Mouse (Mus musculus) kidney, adult 2 months (tissue): ENCODE measurements around the gene Ptcd2. TPM values are rescaled to one million over a fixed set of nuclear protein-coding genes. Genes with fewer than 3 reads are reported as not detected.
"Not testable (repeated sequence)": the region's sequence is repeated elsewhere in the genome, so short reads cannot be mapped to it uniquely, and the experiment has no call there.

Experiments
- DNase-seq: peaks from one replicate; pipeline ENCODE4 v3.0.0; 2021
- H3K27ac ChIP-seq: fragments of 200-500 bp; 2 replicates; pipeline ENCODE4 v1.5.1; 2012; ENCODE audit warnings: low read depth, low read length, control low read depth, inconsistent platforms; ENCODE audit not compliant: insufficient read depth
- H3K27me3 ChIP-seq: fragments of 200-500 bp; replicated peaks from 2 replicates; pipeline ENCODE4 v1.6.1; 2012; ENCODE audit warnings: mild to moderate bottlenecking, moderate library complexity, low read length, inconsistent platforms; ENCODE audit not compliant: control insufficient read depth, insufficient read depth
- H3K36me3 ChIP-seq: fragments of 200-500 bp; 2 replicates; pipeline ENCODE4 v1.6.1; 2012; ENCODE audit warnings: mild to moderate bottlenecking, moderate library complexity, low read length, inconsistent platforms; ENCODE audit not compliant: control insufficient read depth, insufficient read depth
- H3K4me1 ChIP-seq: fragments of 200-500 bp; 2 replicates; pipeline ENCODE4 v1.6.1; 2011; ENCODE audit warnings: low read length; ENCODE audit not compliant: control insufficient read depth, insufficient read depth
- H3K4me3 ChIP-seq: fragments of 200-500 bp; 2 replicates; pipeline ENCODE4 v1.5.1; 2011; ENCODE audit warnings: mild to moderate bottlenecking, low read depth, low read length, control low read depth; ENCODE audit not compliant: insufficient read depth
- CTCF ChIP-seq: fragments of 200-500 bp; conservative IDR thresholded peaks from 2 replicates; pipeline ENCODE4 v1.5.1; 2011; ENCODE audit warnings: low read depth, mild to moderate bottlenecking, control low read depth, low read length, moderate library complexity, mixed read lengths; ENCODE audit not compliant: insufficient read depth, insufficient read length
- POLR2A ChIP-seq: fragments of 200-500 bp; IDR thresholded peaks from one replicate; pipeline ENCODE4 v1.6.1; 2011; ENCODE audit warnings: low read depth, low read length, control low read depth
- WGBS: fragments of 180-500 bp; shearing (Covaris S2); methylation state at CpG from one replicate; pipeline ENCODE4 v1.1.7; 2018; 5-methylcytosine and 5-hydroxymethylcytosine counted together
- polyA plus RNA-seq: library from polyadenylated mRNA; depleted of rRNA; stranded (reverse); fragments of >200 nt; gene quantifications from 2 replicates; pipeline ENCODE4 v1.2.3, GENCODE M21; 2012

Gene Ptcd2
- polyA plus RNA-seq, 1 experiment, result 29.4 TPM

- TF ChIP-seq POLR2A (no peak), CTCF (no peak)
- DNase-seq, result no peak
- Histone ChIP-seq H3K4me3 (no peak overlapping the region), H3K4me1 (no peaks in the 10 kb centered on the region), H3K27me3 (no peaks in the 10 kb centered on the region), H3K36me3 (no peaks in the 10 kb centered on the region), H3K27ac (no peak overlapping the region)
- 77% methylated on average over 6 of the region's 6 CpGs for WGBS
Observed at GRCm38 (mm10) chr13:99350009-99350408, 5.5 kb upstream of the Ptcd2 start.

- under 1% methylated on average over 30 of the region's 30 CpGs for WGBS
- peak overlapping the region; percentile 84 for H3K27ac ChIP-seq
- no peaks in the 10 kb centered on the region for H3K36me3 ChIP-seq
Observed at GRCm38 (mm10) chr13:99343876-99344598, 468 bp downstream of the Ptcd2 start.

GRCm38 (mm10) chr13:99341504-99341903, 3.0 kb downstream of the Ptcd2 start:
- Histone ChIP-seq H3K36me3 (no peaks in the 10 kb centered on the region), H3K4me1 (0 out of 2 replicates have a peak, but pooled peaks cover 3% of the 10 kb centered on the region), H3K4me3 (no peak overlapping the region), H3K27ac (no peak overlapping the region), H3K27me3 (no peaks in the 10 kb centered on the region)
- 93% methylated on average over 6 of the region's 6 CpGs for WGBS
- no peak for DNase-seq
- TF ChIP-seq CTCF (no peak), POLR2A (no peak)

More at GRCm38 (mm10) chr13:99343876-99344598, 468 bp downstream of the Ptcd2 start:
- Histone ChIP-seq H3K27me3 (no peaks in the 10 kb centered on the region), H3K4me1 (0 out of 2 replicates have a peak, but pooled peaks cover 3% of the 10 kb centered on the region), H3K4me3 (peak overlapping the region; percentile 99)
- no peak for TF ChIP-seq CTCF
- TF ChIP-seq POLR2A, result no peak
- DNase-seq, result peak; percentile 17

- H3K27me3 ChIP-seq, result no peaks in the 10 kb centered on the region
- no peak overlapping the region for H3K4me3 ChIP-seq
- H3K27ac ChIP-seq, result no peak overlapping the region
- DNase-seq, result peak; percentile 27
- no peak for TF ChIP-seq CTCF
- no peak for TF ChIP-seq POLR2A
- H3K4me1 ChIP-seq, result no peaks in the 10 kb centered on the region
- H3K36me3 ChIP-seq, result peaks cover 1% of the 10 kb centered on the region; the same call in 1 of the 2 replicates
- WGBS, result 59% methylated on average over 6 of the region's 6 CpGs
Observed at GRCm38 (mm10) chr13:99337510-99337909, 7.0 kb downstream of the Ptcd2 start.

- Histone ChIP-seq H3K27me3 (no peaks in the 10 kb centered on the region), H3K27ac (no peak overlapping the region), H3K4me3 (no peak overlapping the region), H3K36me3 (peaks cover 7% of the 10 kb centered on the region; the same call in 1 of the 2 replicates), H3K4me1 (no peaks in the 10 kb centered on the region)
- TF ChIP-seq POLR2A (no peak), CTCF (no peak)
- WGBS, result 82% methylated on average over 4 of the region's 4 CpGs
- DNase-seq, result no peak
Observed at GRCm38 (mm10) chr13:99331255-99331654, 13.2 kb downstream of the Ptcd2 start.

- not testable (repeated sequence) for H3K27ac ChIP-seq, H3K4me1 ChIP-seq, H3K4me3 ChIP-seq, H3K36me3 ChIP-seq, DNase-seq, H3K27me3 ChIP-seq
- 91% methylated on average over 8 of the region's 8 CpGs for WGBS
Observed at GRCm38 (mm10) chr13:99324337-99324685, 20.2 kb downstream of the Ptcd2 start.

- whole genome bisulfite sequencing, result 72% methylated on average over 7 of the region's 7 CpGs
- Histone ChIP-seq H3K36me3 (peaks cover 1% of the 10 kb centered on the region; the same call in 1 of the 2 replicates), H3K27me3 (no peaks in the 10 kb centered on the region), H3K4me3 (no peak overlapping the region), H3K4me1 (no peaks in the 10 kb centered on the region), H3K27ac (no peak overlapping the region)
- DNase-seq, result peak; percentile 28
- TF ChIP-seq CTCF, result no peak
- TF ChIP-seq POLR2A, result no peak
Observed at GRCm38 (mm10) chr13:99323632-99324336, 20.7 kb downstream of the Ptcd2 start.

GRCm38 (mm10) chr13:99322915-99323314, 21.6 kb downstream of the Ptcd2 start:
- not testable (repeated sequence) for DNase-seq, H3K4me1 ChIP-seq, H3K27me3 ChIP-seq, H3K36me3 ChIP-seq, H3K4me3 ChIP-seq, H3K27ac ChIP-seq
- WGBS, result 95% methylated on average over 13 of the region's 13 CpGs
